Mouse (Mus musculus): ENCODE results near the gene Olfr1290. TPM values are rescaled to one million over a fixed set of nuclear protein-coding genes. Genes with fewer than 3 reads are reported as not detected.

Gene Olfr1290
- polyA plus RNA-seq (2015; fragmentation: Nextera tagmentation; extraction: Ambion mirVana): not detected in 2 replicates

GRCm38 (mm10) chr2:111493729-111494128, at the start of gene Olfr1290:
Gene Olfr1290, minus strand, starts transcription at chr2:111493829.

GRCm38 (mm10) chr2:111540191-111540590, 46.6 kb upstream of the Olfr1290 start, which contains the start of gene Olfr1294:
Gene Olfr1294, minus strand, starts transcription at chr2:111540291.

GRCm38 (mm10) chr2:111524903-111525302, 31.3 kb upstream of the Olfr1290 start, which contains the start of gene Olfr1293-ps:
Gene Olfr1293-ps, plus strand, starts transcription at chr2:111525203.

GRCm38 (mm10) chr2:111496880-111497279, 3.3 kb upstream of the Olfr1290 start, which contains the start of gene Olfr1291-ps1:
Gene Olfr1291-ps1, plus strand, starts transcription at chr2:111497180.

GRCm38 (mm10) chr2:111480519-111480918, 13.1 kb downstream of the Olfr1290 start, which contains the start of gene Olfr1289:
Gene Olfr1289, plus strand, starts transcription at chr2:111480819.

GRCm38 (mm10) chr2:111473801-111474200, 19.8 kb downstream of the Olfr1290 start, which contains the start of gene Olfr1288:
Gene Olfr1288, plus strand, starts transcription at chr2:111474101.

DNA sequence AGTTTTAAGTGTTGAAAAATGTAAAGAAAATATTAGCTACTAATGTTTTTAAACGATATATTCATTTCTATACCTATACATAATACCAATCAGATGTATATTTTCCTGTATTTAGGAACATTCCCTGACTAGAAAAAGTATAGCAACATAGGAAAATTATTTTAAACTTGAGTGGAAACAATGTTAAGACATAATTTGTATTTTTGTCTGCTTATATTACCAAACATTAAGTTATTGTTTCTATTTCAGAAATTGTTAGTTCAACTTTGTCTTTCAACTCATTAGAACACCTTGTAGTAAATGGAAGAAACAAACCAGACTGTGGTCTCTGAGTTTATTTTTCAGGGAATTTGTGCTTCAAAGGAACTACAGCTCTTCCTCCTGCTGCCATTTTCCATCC, 44.8 kb downstream of the Olfr1290 start, which contains the start of gene Olfr1287:
Gene Olfr1287 (plus strand): TSS at position 301 of the 400 bp plus-strand sequence.

Other genes starting within 250 kb of the Olfr1290 start
- not detected in 2 replicates for gene Olfr1276, start 239.3 kb downstream of the Olfr1290 start, polyA plus RNA-seq (2015; fragmentation: Nextera tagmentation; extraction: Ambion mirVana)
- gene Olfr1277, start 219.7 kb downstream of the Olfr1290 start, polyA plus RNA-seq (2015; fragmentation: Nextera tagmentation; extraction: Ambion mirVana): not detected in 2 replicates
- gene Olfr1278, start 203.7 kb downstream of the Olfr1290 start, polyA plus RNA-seq (2015; fragmentation: Nextera tagmentation; extraction: Ambion mirVana): not detected in 2 replicates
- gene Olfr1279, start 193.2 kb downstream of the Olfr1290 start, polyA plus RNA-seq (2015; fragmentation: Nextera tagmentation; extraction: Ambion mirVana): not detected in 2 replicates
- not detected in 2 replicates for gene Olfr1280, start 179.8 kb downstream of the Olfr1290 start, polyA plus RNA-seq (2015; fragmentation: Nextera tagmentation; extraction: Ambion mirVana)
- not detected in 2 replicates for gene Olfr1281, start 167.3 kb downstream of the Olfr1290 start, polyA plus RNA-seq (2015; fragmentation: Nextera tagmentation; extraction: Ambion mirVana)
- gene Olfr1282, start 157.8 kb downstream of the Olfr1290 start, polyA plus RNA-seq (2015; fragmentation: Nextera tagmentation; extraction: Ambion mirVana): not detected in 2 replicates
- not detected in 2 replicates for gene Olfr1283, start 127.0 kb downstream of the Olfr1290 start, polyA plus RNA-seq (2015; fragmentation: Nextera tagmentation; extraction: Ambion mirVana)
- not detected in 2 replicates for gene Olfr1284, start 118.3 kb downstream of the Olfr1290 start, polyA plus RNA-seq (2015; fragmentation: Nextera tagmentation; extraction: Ambion mirVana)
- not detected in 2 replicates for gene Olfr1286, start 70.7 kb downstream of the Olfr1290 start, polyA plus RNA-seq (2015; fragmentation: Nextera tagmentation; extraction: Ambion mirVana)
- gene Olfr1287, start 44.7 kb downstream of the Olfr1290 start, polyA plus RNA-seq (2015; fragmentation: Nextera tagmentation; extraction: Ambion mirVana): not detected in 2 replicates
- not detected in 2 replicates for gene Olfr1288, start 19.7 kb downstream of the Olfr1290 start, polyA plus RNA-seq (2015; fragmentation: Nextera tagmentation; extraction: Ambion mirVana)
- gene Olfr1289, start 13.0 kb downstream of the Olfr1290 start, polyA plus RNA-seq (2015; fragmentation: Nextera tagmentation; extraction: Ambion mirVana): not detected in 2 replicates
- gene Olfr1291-ps1, start 3.4 kb upstream of the Olfr1290 start, polyA plus RNA-seq (2015; fragmentation: Nextera tagmentation; extraction: Ambion mirVana): not detected in 2 replicates
- gene Olfr1293-ps, start 31.4 kb upstream of the Olfr1290 start, polyA plus RNA-seq (2015; fragmentation: Nextera tagmentation; extraction: Ambion mirVana): not detected in 2 replicates
- not detected in 2 replicates for gene Olfr1294, start 46.5 kb upstream of the Olfr1290 start, polyA plus RNA-seq (2015; fragmentation: Nextera tagmentation; extraction: Ambion mirVana)
- not detected in 2 replicates for gene Olfr1295, start 75.9 kb upstream of the Olfr1290 start, polyA plus RNA-seq (2015; fragmentation: Nextera tagmentation; extraction: Ambion mirVana)
- not detected in 2 replicates for gene Olfr1297, start 132.7 kb upstream of the Olfr1290 start, polyA plus RNA-seq (2015; fragmentation: Nextera tagmentation; extraction: Ambion mirVana)
- not detected in 2 replicates for gene Olfr1298, start 155.4 kb upstream of the Olfr1290 start, polyA plus RNA-seq (2015; fragmentation: Nextera tagmentation; extraction: Ambion mirVana)
- gene Olfr1299, start 167.6 kb upstream of the Olfr1290 start, polyA plus RNA-seq (2015; fragmentation: Nextera tagmentation; extraction: Ambion mirVana): not detected in 2 replicates

Data from spleen, postnatal 0 days (tissue).